Mouse (Mus musculus) megakaryocyte, embryonic 14.5 days (primary cell): ENCODE data around the gene Slc22a8.

Experiments
- FLI1 ChIP-seq: IDR thresholded peaks from 2 replicates; pipeline ENCODE4 v1.6.1; 2012; ENCODE audit warnings: low read length, inconsistent platforms, mixed read lengths
- GATA1 ChIP-seq: IDR thresholded peaks from 3 replicates; pipeline ENCODE4 v1.6.1; 2012; ENCODE audit warnings: mixed read lengths, low read length, inconsistent platforms, borderline replicate concordance

DNA sequence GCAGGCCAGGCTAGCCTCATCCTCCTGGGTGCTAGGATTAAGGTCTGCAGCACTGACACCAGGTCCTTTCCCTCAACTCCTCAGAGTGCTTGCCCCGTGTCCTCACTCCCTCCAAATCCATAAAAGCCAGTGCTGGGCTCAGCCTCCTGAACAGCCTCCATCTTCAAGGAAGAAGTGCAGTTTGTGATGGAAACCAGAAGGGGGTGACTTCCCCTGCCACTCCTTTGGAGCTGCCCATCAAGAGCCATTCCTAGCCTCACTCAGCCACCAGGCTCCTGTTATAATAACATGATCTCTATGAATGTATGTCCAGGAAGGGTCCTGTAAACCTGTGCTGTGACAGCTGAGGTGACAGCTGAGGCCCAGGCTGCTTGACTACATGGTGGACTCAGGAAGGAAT, 3.7 kb upstream of the Slc22a8 start:
- no peak for TF ChIP-seq GATA1
- no peak for TF ChIP-seq FLI1
